Mouse (Mus musculus) MEL (cell line): ENCODE results near the gene 4921539E11Rik. TPM values are rescaled to one million over a fixed set of nuclear protein-coding genes. Genes with fewer than 3 reads are reported as not detected.

ENCODE experiments used
- DNase-seq: peaks from one replicate; pipeline ENCODE4 v3.0.0; 2011; ENCODE audit warnings: low read depth, low spot score
- H3K27ac ChIP-seq: 2 replicates; pipeline ENCODE4 v1.5.1; 2012; ENCODE audit warnings: low read depth, mild to moderate bottlenecking, control low read depth, low read length, moderate library complexity; ENCODE audit not compliant: control insufficient read depth
- H3K27me3 ChIP-seq, 2 experiments: fragments of 150-350 bp in 1 of 2; sonication (generic) in 1 of 2; 2 replicates each; pipeline ENCODE4 v1.6.1; 2012; ENCODE audit warnings: low read length in 2 of 2, mild to moderate bottlenecking in 2 of 2, improper control_type of control experiment in 1 of 2, moderate library complexity in 1 of 2; ENCODE audit not compliant: insufficient read depth in 2 of 2, control insufficient read depth in 1 of 2
- H3K36me3 ChIP-seq, 2 experiments: 2 replicates each; pipeline ENCODE4 v1.6.1; 2012 to 2014; ENCODE audit warnings: low read length in 2 of 2, improper control_type of control experiment in 1 of 2, inconsistent platforms in 1 of 2, mild to moderate bottlenecking in 1 of 2; ENCODE audit not compliant: insufficient read depth in 2 of 2, control insufficient read depth in 1 of 2
- H3K4me1 ChIP-seq, 2 experiments: fragments of 150-350 bp in 1 of 2; sonication (generic) in 1 of 2; 2 replicates each; pipeline ENCODE4 v1.6.1; 2012; ENCODE audit warnings: low read length in 2 of 2, improper control_type of control experiment in 1 of 2, mild to moderate bottlenecking in 1 of 2; ENCODE audit not compliant: insufficient read depth in 2 of 2, control insufficient read depth in 1 of 2
- H3K4me3 ChIP-seq, 2 experiments: fragments of 150-350 bp in 1 of 2; sonication (generic) in 1 of 2; 2 replicates each; pipeline ENCODE4 v1.5.1; 2012; ENCODE audit warnings: low read depth in 2 of 2, low read length in 2 of 2, mild to moderate bottlenecking in 2 of 2, moderate library complexity in 2 of 2, control low read depth in 1 of 2, improper control_type of control experiment in 1 of 2; ENCODE audit not compliant: control insufficient read depth in 1 of 2, insufficient read depth in 1 of 2
- H3K79me2 ChIP-seq: 2 replicates; pipeline ENCODE4 v1.6.1; 2012; ENCODE audit warnings: mild to moderate bottlenecking, low read length, moderate library complexity; ENCODE audit not compliant: control insufficient read depth, poor library complexity, insufficient read depth
- H3K9ac ChIP-seq: 2 replicates; pipeline ENCODE4 v1.6.1; 2012; ENCODE audit warnings: low read depth, mild to moderate bottlenecking, control low read depth, low read length, moderate library complexity; ENCODE audit not compliant: control insufficient read depth, poor library complexity, severe bottlenecking
- H3K9me3 ChIP-seq: fragments of 150-350 bp; sonication (generic); replicated peaks from 2 replicates; pipeline ENCODE4 v1.6.1; 2012; ENCODE audit warnings: mild to moderate bottlenecking, low read length, improper control_type of control experiment, moderate library complexity; ENCODE audit not compliant: insufficient read depth
- CHD1 ChIP-seq: IDR thresholded peaks from 2 replicates; pipeline ENCODE4 v1.6.1; 2012; ENCODE audit warnings: low read depth, mild to moderate bottlenecking, inconsistent platforms, low read length, improper control_type of control experiment
- CTCF ChIP-seq, 3 experiments: IDR thresholded peaks in 2 of 3; conservative IDR thresholded peaks in 1 of 3; 2 replicates each; pipeline ENCODE4 v1.5.1; 2011 to 2012; ENCODE audit warnings: low read length in 3 of 3, low read depth in 2 of 3, mild to moderate bottlenecking in 2 of 3, improper control_type of control experiment in 1 of 3, inconsistent platforms in 1 of 3, mixed read lengths in 1 of 3, moderate library complexity in 1 of 3; ENCODE audit not compliant: control insufficient read depth in 1 of 3, insufficient read depth in 1 of 3, poor library complexity in 1 of 3, severe bottlenecking in 1 of 3
- ELF1 ChIP-seq: IDR thresholded peaks from 2 replicates; pipeline ENCODE4 v1.6.1; 2014; ENCODE audit warnings: low read depth, mild to moderate bottlenecking, inconsistent platforms, low read length, improper control_type of control experiment, moderate library complexity
- EP300 ChIP-seq, 2 experiments: IDR thresholded peaks; 2 replicates each; pipeline ENCODE4 v1.6.1; 2011; ENCODE audit warnings: improper control_type of control experiment in 2 of 2, low read length in 2 of 2, low read depth in 1 of 2, mild to moderate bottlenecking in 1 of 2
- ETS1 ChIP-seq: IDR thresholded peaks from 2 replicates; pipeline ENCODE4 v1.6.1; 2012; ENCODE audit warnings: low read depth, mild to moderate bottlenecking, inconsistent platforms, low read length, improper control_type of control experiment, moderate library complexity
- GABPA ChIP-seq: IDR thresholded peaks from 2 replicates; pipeline ENCODE4 v1.6.1; 2012; ENCODE audit warnings: low read depth, mild to moderate bottlenecking, inconsistent platforms, low read length, improper control_type of control experiment, moderate library complexity
- KAT2A ChIP-seq: conservative IDR thresholded peaks from 2 replicates; pipeline ENCODE4 v1.6.1; 2012; ENCODE audit warnings: low read depth, low read length, improper control_type of control experiment, inconsistent platforms
- MAX ChIP-seq: IDR thresholded peaks from 2 replicates; pipeline ENCODE4 v1.6.1; 2011; ENCODE audit warnings: low read length, improper control_type of control experiment
- MEF2A ChIP-seq: IDR thresholded peaks from 2 replicates; pipeline ENCODE4 v1.6.1; 2014; ENCODE audit warnings: low read depth, mild to moderate bottlenecking, inconsistent platforms, low read length, improper control_type of control experiment; ENCODE audit not compliant: poor library complexity, insufficient replicate concordance, severe bottlenecking; ENCODE audit errors: extremely low read depth
- MXI1 ChIP-seq: IDR thresholded peaks from 2 replicates; pipeline ENCODE4 v1.6.1; 2011; ENCODE audit warnings: mild to moderate bottlenecking, low read depth, low read length, improper control_type of control experiment
- MYB ChIP-seq: IDR thresholded peaks from 2 replicates; pipeline ENCODE4 v1.6.1; 2011; ENCODE audit warnings: mild to moderate bottlenecking, low read depth, low read length, improper control_type of control experiment
- NELFE ChIP-seq: IDR thresholded peaks from 2 replicates; pipeline ENCODE4 v1.6.1; 2011; ENCODE audit warnings: low read depth, low read length, improper control_type of control experiment
- POLR2AphosphoS2 ChIP-seq: IDR thresholded peaks from 2 replicates; pipeline ENCODE4 v1.6.1; 2011; ENCODE audit warnings: low read length, improper control_type of control experiment
- POLR2AphosphoS5 ChIP-seq: IDR thresholded peaks from 2 replicates; pipeline ENCODE4 v1.6.1; 2012; ENCODE audit warnings: low read depth, borderline replicate concordance, mild to moderate bottlenecking, inconsistent platforms, low read length, moderate library complexity, mixed read lengths
- RAD21 ChIP-seq: IDR thresholded peaks from 2 replicates; pipeline ENCODE4 v1.6.1; 2011; ENCODE audit warnings: mild to moderate bottlenecking, low read depth, low read length, improper control_type of control experiment
- RCOR1 ChIP-seq: IDR thresholded peaks from 2 replicates; pipeline ENCODE4 v1.6.1; 2012; ENCODE audit warnings: low read depth, mild to moderate bottlenecking, inconsistent platforms, low read length, improper control_type of control experiment
- SIN3A ChIP-seq: IDR thresholded peaks from 2 replicates; pipeline ENCODE4 v1.6.1; 2012; ENCODE audit warnings: low read length, improper control_type of control experiment, inconsistent platforms
- SMC3 ChIP-seq: IDR thresholded peaks from 2 replicates; pipeline ENCODE4 v1.6.1; 2011; ENCODE audit warnings: low read depth, low read length, improper control_type of control experiment
- UBTF ChIP-seq: IDR thresholded peaks from 2 replicates; pipeline ENCODE4 v1.6.1; 2012; ENCODE audit warnings: low read depth, mild to moderate bottlenecking, inconsistent platforms, low read length, improper control_type of control experiment, moderate library complexity, borderline replicate concordance; ENCODE audit not compliant: insufficient read depth
- USF1 ChIP-seq: IDR thresholded peaks from 2 replicates; pipeline ENCODE4 v1.6.1; 2014; ENCODE audit warnings: low read depth, mild to moderate bottlenecking, inconsistent platforms, low read length, improper control_type of control experiment, moderate library complexity
- ZKSCAN1 ChIP-seq: IDR thresholded peaks from 2 replicates; pipeline ENCODE4 v1.6.1; 2012; ENCODE audit warnings: low read depth, mild to moderate bottlenecking, inconsistent platforms, low read length, improper control_type of control experiment, moderate library complexity
- ZMIZ1 ChIP-seq: IDR thresholded peaks from 2 replicates; pipeline ENCODE4 v1.6.1; 2012; ENCODE audit warnings: low read depth, mild to moderate bottlenecking, inconsistent platforms, low read length, improper control_type of control experiment, moderate library complexity
- polyA plus RNA-seq, 2 experiments: library from polyadenylated mRNA; stranded (reverse) in 1 of 2; unstranded in 1 of 2; fragments of >175 nt in 1 of 2; fragments of >200 nt in 1 of 2; gene quantifications; 2 replicates each; pipeline versions ENCODE4 v1.2.1 to v1.2.4; 2012; ENCODE audit warnings: low replicate concordance in 2 of 2, low read depth in 1 of 2; ENCODE audit not compliant: insufficient read length in 2 of 2, insufficient read depth in 1 of 2, missing spikeins in 1 of 2
- total RNA-seq: library from RNA; depleted of rRNA; stranded (reverse); fragments of 300-350 nt; gene quantifications from 2 replicates; pipeline ENCODE4 v1.2.3, GENCODE M21; 2012

4921539E11Rik gene
- total and polyA plus RNA-seq, 3 experiments = not detected

DNA sequence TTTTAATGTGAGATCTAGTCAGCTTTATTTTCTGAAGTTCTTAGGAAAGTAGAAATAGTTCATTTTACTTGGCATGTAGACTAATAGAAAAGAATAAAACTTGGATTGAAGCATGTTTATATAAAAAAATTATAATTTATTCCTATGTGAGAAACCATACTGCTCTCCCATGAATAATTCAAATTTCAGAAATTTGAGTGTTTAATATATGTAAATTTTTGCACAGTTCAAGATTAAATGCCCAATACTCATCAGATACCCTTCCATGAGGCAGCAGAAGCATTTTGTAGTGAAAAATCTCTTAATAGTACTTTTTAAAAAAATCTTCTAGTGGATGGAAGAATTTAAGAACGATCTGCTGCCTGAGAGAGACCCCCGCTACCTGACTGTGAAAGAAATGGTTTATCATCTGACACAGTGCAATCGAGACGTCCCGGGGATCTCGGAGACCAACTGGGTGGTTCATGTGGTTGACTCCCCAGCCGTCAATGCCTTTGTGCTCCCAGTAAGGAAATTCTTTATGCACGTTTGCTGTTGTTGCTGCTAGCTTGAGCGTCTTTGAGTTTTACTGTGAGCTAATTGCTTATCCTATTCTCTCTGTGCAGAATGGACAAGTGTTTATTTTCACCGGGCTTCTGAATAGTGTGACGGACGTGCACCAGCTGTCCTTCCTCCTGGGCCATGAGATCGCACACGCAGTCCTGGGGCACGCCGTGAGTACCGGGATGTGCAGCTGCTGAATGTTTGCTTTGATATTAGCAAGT, 34.2 kb upstream of the 4921539E11Rik start:
- Histone ChIP-seq H3K36me3 (no peaks in the 10 kb centered on the region), H3K27me3 (no peaks in the 10 kb centered on the region), H3K9me3 (no peaks in the 10 kb centered on the region), H3K27ac (no peak overlapping the region), H3K9ac (no peak overlapping the region), H3K4me1 (no peaks in the 10 kb centered on the region), H3K79me2 (no peaks in the 10 kb centered on the region)
- DNase-seq = no peak
- no peak for TF ChIP-seq POLR2AphosphoS5
- TF ChIP-seq MXI1 = no peak
- TF ChIP-seq EP300 (IDR thresholded peaks at IDR 0.05; ENCODE audit: low read depth in 1 of 2, low read length in 2 of 2) = no peak
- TF ChIP-seq USF1 = no peak
- TF ChIP-seq GABPA = no peak
- TF ChIP-seq ZMIZ1 = no peak
- no peak for TF ChIP-seq RAD21
- TF ChIP-seq ZKSCAN1 = no peak
- no peak for TF ChIP-seq MAX
- TF ChIP-seq SIN3A = no peak
- TF ChIP-seq SMC3 = no peak
- TF ChIP-seq, all 39 proteins: peak for 0
- H3K4me3 ChIP-seq = no peak overlapping the region

DNA sequence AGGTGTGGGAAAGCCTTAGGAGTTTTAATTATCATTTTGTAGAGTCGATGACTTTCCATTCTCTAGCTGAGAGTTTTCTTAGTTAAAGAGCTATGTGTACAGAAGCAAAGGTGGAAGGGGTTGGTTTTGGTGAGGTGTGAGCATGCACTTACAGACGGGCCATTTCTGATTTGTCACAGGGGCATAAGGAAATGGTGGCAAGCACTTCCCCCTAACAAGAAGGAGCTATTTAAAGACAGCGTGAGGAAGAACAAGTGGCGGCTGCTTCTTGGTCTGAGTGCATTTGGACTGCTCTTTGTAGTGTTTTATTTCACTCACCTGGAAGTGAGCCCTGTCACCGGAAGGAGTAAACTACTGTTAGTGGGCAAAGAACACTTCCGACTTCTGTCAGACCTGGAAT, 30.8 kb upstream of the 4921539E11Rik start:
- Histone ChIP-seq H3K79me2 (no peaks in the 10 kb centered on the region), H3K36me3 (no peaks in the 10 kb centered on the region), H3K9me3 (no peaks in the 10 kb centered on the region), H3K27ac (no peak overlapping the region), H3K4me1 (no peaks in the 10 kb centered on the region), H3K4me3 (no peak overlapping the region)
- no peak for DNase-seq
- no peak for TF ChIP-seq SMC3
- TF ChIP-seq KAT2A = no peak
- TF ChIP-seq ZMIZ1 = no peak
- TF ChIP-seq GABPA = no peak
- TF ChIP-seq NELFE = no peak
- no peak for TF ChIP-seq MXI1
- TF ChIP-seq ELF1 = no peak
- TF ChIP-seq CTCF (IDR thresholded peaks at IDR 0.05 in 2 of 3, conservative IDR thresholded peaks at IDR 0.05 in 1 of 3; ENCODE audit: control insufficient read depth in 1 of 3, insufficient read depth in 1 of 3, low read depth in 2 of 3, low read length in 3 of 3, poor library complexity in 1 of 3, severe bottlenecking in 1 of 3) = no peak
- TF ChIP-seq MYB = no peak
- no peak for TF ChIP-seq MEF2A
- TF ChIP-seq CHD1 = no peak
- TF ChIP-seq POLR2AphosphoS2 = no peak
- no peak for TF ChIP-seq UBTF
- TF ChIP-seq RCOR1 = no peak
- no peak for TF ChIP-seq USF1
- no peak for TF ChIP-seq SIN3A
- TF ChIP-seq MAX = no peak
- TF ChIP-seq ETS1 = no peak
- TF ChIP-seq, all 39 proteins: peak for 0
- no peak overlapping the region for H3K9ac ChIP-seq
- no peaks in the 10 kb centered on the region for H3K27me3 ChIP-seq
